Mouse (Mus musculus) frontal cortex, postnatal 25 days (tissue): ENCODE results near the gene Retreg1.

Source experiments
- DNase-seq, 2 experiments: peaks; one replicate each; pipeline ENCODE4 v3.0.0; 2022; ENCODE audit warnings: low spot score in 2 of 2

The Retreg1 gene

GRCm38 (mm10) chr15:25843086-25843991, at the start of gene Retreg1:
Retreg1 (plus strand) TSS chr15:25843180.
- DNase-seq = peak; percentile 40 to 62

- DNase-seq = no peak
Measured at GRCm38 (mm10) chr15:25794123-25794522, 48.9 kb upstream of the Retreg1 start.

- DNase-seq = no peak
Measured at GRCm38 (mm10) chr15:25795496-25795895, 47.5 kb upstream of the Retreg1 start.

- DNase-seq = no peak
Measured at GRCm38 (mm10) chr15:25796353-25796752, 46.6 kb upstream of the Retreg1 start.

GRCm38 (mm10) chr15:25797179-25797578, 45.8 kb upstream of the Retreg1 start:
- DNase-seq = no peak

GRCm38 (mm10) chr15:25797888-25798287, 45.1 kb upstream of the Retreg1 start:
- no peak for DNase-seq

- DNase-seq = no peak
Measured at GRCm38 (mm10) chr15:25801726-25802125, 41.3 kb upstream of the Retreg1 start.

- no peak for DNase-seq
Measured at GRCm38 (mm10) chr15:25802194-25802593, 40.8 kb upstream of the Retreg1 start.

GRCm38 (mm10) chr15:25803111-25803510, 39.9 kb upstream of the Retreg1 start:
- DNase-seq = no peak

GRCm38 (mm10) chr15:25805336-25806110, 37.5 kb upstream of the Retreg1 start:
- DNase-seq = peak; percentile 53 to 62

- no peak for DNase-seq
Measured at GRCm38 (mm10) chr15:25806363-25806762, 36.6 kb upstream of the Retreg1 start.

- DNase-seq = no peak
Measured at GRCm38 (mm10) chr15:25806878-25807277, 36.1 kb upstream of the Retreg1 start.

GRCm38 (mm10) chr15:25808677-25809460, 34.1 kb upstream of the Retreg1 start:
- DNase-seq = no peak

- DNase-seq = no peak
Measured at GRCm38 (mm10) chr15:25809669-25810068, 33.3 kb upstream of the Retreg1 start.

- DNase-seq = no peak
Measured at GRCm38 (mm10) chr15:25811834-25812250, 31.1 kb upstream of the Retreg1 start.

GRCm38 (mm10) chr15:25812479-25812878, 30.5 kb upstream of the Retreg1 start:
- no peak for DNase-seq

- no peak for DNase-seq
Measured at GRCm38 (mm10) chr15:25814535-25814934, 28.4 kb upstream of the Retreg1 start.

GRCm38 (mm10) chr15:25817191-25817590, 25.8 kb upstream of the Retreg1 start:
- DNase-seq = no peak

GRCm38 (mm10) chr15:25821981-25822380, 21.0 kb upstream of the Retreg1 start:
- no peak for DNase-seq

- no peak for DNase-seq
Measured at GRCm38 (mm10) chr15:25822656-25823055, 20.3 kb upstream of the Retreg1 start.

GRCm38 (mm10) chr15:25826531-25826961, 16.4 kb upstream of the Retreg1 start:
- DNase-seq = no peak

GRCm38 (mm10) chr15:25828464-25828863, 14.5 kb upstream of the Retreg1 start:
- DNase-seq = no peak
